Mouse (Mus musculus) layer of hippocampus, adult 18-20 months (tissue): ENCODE measurements at regions not wholly inside any gene's neighbourhood (a gene's known extent, or its start where the extent isn't known, plus 50 kb on each side); places are given as distances from the start of the nearest gene placed in this dataset.

Source experiments
- DNase-seq, 2 experiments: peaks; one replicate each; pipeline ENCODE4 v3.0.0; 2022; ENCODE audit warnings: low spot score in 2 of 2

- no peak for DNase-seq
Measured at GRCm38 (mm10) chr6:52428489-52429203, 115.3 kb downstream of the Evx1 start.

GRCm38 (mm10) chr6:52429204-52429552 is 115.9 kb downstream of the Evx1 start:
- DNase-seq = no peak

DNA sequence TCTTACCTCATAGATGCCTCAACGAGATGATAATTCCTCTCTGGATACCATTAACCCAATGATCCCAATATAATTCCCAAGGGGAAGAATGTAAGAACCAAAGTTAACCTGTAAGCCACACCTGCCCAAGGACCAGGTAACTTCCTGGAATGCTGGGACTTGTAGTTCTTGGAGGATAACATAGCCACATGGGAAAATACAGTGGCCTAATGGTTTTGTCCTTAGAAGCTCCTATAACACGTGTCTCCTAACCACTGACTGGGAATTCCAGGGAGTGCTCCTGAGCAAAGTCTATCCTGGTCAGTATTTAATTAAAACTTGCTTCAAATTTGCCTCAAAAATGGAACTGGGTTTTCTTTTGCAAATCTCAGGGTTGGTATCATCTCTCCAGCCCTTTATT is 119.9 kb downstream of the Evx1 start:
- DNase-seq = no peak

DNA sequence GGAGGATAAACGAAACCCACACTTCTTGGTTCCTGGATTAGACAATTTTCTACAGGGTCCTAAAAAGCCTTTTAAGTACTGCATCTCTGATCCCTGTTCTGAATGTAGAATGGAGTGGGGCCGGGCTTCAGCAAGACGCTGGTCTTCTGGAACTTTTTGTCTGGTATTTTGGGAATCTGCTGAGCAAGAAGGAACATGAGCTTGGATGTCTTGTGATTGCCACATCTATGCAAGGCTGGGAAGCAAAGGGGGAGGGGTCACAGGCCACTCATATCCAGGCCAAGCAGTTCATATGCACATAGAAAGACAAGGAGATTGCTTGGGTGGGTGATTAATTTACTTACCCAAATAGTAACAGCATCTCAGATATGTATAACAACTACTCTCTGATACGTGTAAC is 121.5 kb downstream of the Evx1 start:
- DNase-seq = no peak

DNA sequence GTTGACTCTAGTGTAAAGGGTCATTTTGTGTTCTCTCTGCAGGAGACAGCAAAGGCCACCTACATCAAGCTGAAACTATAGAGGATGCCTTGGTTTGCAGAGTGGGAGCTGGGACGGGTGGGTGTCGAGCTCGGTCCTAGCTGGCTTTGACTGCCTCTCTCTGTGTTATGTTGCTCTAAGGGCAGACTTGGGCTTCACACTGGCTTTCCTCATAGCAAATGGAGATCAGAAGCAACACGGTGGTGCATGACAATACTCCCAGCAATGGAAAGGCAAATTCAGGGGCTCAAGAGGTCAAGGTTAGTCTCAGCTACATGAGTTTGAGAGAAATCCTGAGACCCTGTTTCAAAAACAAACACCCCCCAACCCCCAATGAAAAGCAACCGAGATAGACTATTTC is 122.1 kb downstream of the Evx1 start:
- no peak for DNase-seq

DNA sequence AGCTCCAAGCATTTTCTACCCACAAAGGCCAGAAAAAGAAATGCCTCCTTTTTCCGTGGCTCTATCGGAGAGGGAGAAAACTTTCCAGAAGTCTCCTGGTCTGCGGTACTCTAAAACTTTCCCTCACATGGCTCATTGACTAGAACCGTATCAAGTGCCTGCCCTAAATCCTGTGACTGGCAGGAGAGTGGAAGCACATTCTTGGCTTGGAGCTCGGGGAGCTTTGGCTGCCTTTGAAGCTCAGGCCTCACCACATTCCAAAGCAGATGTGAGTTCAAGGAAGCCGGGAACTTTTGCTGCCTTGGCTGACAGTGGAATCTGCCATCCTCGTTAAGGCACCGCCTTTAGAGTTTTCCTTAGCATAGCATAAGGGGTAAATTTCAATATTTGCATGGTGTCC is 125.1 kb downstream of the Evx1 start:
- no peak for DNase-seq

DNA sequence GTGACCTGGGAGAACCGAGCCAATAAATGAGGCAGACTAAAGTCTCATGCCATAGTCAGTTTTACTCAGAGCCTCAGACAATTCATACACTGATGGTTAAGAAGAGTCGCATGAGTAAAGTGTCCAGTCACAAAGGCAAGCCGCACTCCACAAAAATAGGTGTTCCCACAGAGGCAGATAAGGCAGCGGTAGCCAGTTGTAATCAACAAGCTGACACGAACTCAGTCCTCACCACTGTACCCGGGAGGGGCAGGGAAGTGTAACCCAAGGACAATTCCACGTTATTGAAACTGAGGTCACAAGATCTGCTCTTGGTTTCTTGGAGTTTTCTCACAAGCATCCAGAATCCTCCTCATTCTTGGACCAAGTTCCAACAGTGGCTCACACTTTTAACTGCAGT is 125.9 kb downstream of the Evx1 start:
- DNase-seq = no peak

GRCm38 (mm10) chr6:52440160-52440559 is 126.9 kb downstream of the Evx1 start:
- DNase-seq = no peak

- DNase-seq = peak in 1 of 2 experiments; percentile 11
Measured at GRCm38 (mm10) chr6:52443112-52443984, 130.1 kb downstream of the Evx1 start.

GRCm38 (mm10) chr6:52458828-52459227 is 145.5 kb downstream of the Evx1 start:
- DNase-seq = no peak

DNA sequence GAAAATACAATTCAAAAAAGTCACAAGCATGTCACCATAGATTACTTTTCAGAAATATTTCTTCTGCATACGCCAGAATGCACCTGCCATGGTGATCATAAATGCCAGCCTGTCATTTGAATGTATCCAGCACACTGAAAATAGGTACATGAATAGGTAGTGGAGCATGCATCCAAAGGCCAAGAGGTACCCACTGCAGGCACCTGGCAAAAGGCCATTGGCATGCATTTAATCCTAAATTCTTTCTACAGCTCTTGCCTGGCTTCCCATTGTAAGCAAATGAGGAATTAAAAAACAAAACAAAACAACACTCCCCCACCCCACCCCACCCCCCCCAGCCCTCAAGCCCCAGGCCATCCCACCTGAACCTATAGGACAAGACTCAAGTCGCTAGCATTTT is 147.9 kb downstream of the Evx1 start:
- no peak for DNase-seq

- peak in 1 of 2 experiments; percentile 43 for DNase-seq
Measured at GRCm38 (mm10) chr6:52463369-52463768, 150.1 kb downstream of the Evx1 start.

GRCm38 (mm10) chr6:52464571-52464970 is 151.3 kb downstream of the Evx1 start:
- no peak for DNase-seq

GRCm38 (mm10) chr6:52465834-52466525 is 152.7 kb downstream of the Evx1 start:
- DNase-seq = no peak

DNA sequence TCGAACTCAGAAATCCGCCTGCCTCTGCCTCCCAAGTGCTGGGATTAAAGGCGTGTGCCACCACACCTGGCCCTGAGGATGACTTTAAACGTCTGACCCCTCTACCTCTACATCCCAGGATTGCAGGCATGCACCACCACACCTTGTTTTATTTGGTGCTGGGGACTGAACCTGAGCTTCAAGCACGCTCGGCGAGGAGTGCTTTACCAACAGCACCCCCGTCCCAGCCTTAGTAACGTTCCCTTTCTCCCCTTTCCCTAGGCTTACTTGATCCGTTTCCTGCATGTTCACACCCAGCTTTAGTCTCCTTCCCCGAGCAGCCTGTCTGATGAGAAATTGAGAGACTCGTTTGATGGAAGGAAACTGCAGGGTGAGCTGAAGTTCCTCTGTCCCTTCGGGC is 157.5 kb downstream of the Evx1 start:
- DNase-seq = no peak

GRCm38 (mm10) chr6:52471384-52471957 is 158.2 kb downstream of the Evx1 start:
- DNase-seq = no peak

- DNase-seq = no peak
Measured at GRCm38 (mm10) chr6:52472008-52472407, 158.7 kb downstream of the Evx1 start.

DNA sequence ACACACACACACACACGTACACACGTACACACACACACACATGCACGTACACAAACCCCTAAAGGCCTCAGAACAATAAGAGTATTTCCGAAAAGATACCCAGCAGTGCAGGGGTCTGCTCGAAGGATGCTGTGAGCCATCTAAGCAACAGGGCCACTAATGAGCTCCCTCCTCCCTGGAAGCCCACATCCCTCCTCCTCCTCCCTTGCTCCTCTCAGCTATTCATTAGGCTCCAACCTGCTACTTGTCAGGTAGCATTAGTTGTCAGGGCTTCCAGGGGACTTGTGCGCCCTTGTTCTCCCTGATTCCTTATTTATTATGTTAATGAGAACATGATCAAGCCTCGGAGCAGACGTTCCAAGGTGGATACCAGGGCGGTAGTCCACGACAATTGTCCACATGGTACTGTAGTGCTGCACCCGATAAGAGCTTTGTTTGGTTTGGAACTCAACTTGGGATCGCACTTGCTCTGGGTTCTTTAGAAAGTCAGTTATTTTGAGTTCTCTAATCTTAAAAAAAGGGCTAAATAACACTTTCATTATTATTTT is 159.8 kb downstream of the Evx1 start:
- no peak for DNase-seq

DNA sequence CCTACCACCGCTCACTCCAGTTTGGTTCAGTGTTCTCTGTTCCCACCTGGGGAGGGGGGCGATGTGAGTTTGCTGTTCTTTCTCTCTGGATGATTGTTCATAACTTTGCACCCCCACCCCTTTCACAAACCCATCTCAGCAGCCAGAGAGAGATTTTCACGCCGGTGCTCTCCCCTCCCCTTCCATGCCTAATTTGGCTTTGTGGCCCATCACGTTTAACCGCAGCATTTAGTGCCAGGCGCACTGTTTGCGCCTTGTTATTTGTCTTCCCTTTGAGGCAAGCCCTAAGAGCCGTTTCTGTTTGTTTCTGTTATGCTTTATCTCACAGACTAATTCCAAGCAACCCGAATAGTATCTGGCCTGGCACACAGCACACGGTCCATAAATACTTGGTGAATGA is 160.6 kb downstream of the Evx1 start:
- DNase-seq = no peak

- DNase-seq = no peak
Measured at GRCm38 (mm10) chr6:52475676-52476075, 162.4 kb downstream of the Evx1 start.

DNA sequence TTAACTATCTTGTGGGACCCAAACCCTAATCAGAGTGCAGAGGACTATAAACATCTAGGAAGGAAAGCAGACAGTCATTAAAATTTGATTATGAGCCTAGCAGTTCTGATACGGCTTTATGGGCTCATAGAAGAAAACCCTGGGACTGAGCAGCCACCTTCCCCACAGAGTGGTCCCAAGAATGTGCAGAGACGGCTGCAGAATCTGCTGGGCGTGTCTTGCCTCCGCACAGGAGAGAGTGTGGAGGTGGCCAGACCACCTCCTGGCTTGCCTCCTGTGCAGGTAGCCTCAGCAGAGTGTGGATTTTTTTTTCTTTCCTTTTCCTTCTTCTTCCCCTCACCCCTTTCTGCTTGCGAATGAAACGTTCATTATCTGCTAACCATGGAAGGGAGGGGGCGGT is 163.3 kb downstream of the Hibadh start:
- no peak for DNase-seq
